Mouse (Mus musculus) CD8-positive naive resting alpha-beta T cell, adult 2 months (primary cell): ENCODE measurements around the gene BC051665.

Experiments
- DNase-seq, 2 experiments: peaks; one replicate each; pipeline ENCODE4 v3.0.0; 2022; ENCODE audit warnings: low read depth in 2 of 2, low spot score in 2 of 2

Gene BC051665

DNA sequence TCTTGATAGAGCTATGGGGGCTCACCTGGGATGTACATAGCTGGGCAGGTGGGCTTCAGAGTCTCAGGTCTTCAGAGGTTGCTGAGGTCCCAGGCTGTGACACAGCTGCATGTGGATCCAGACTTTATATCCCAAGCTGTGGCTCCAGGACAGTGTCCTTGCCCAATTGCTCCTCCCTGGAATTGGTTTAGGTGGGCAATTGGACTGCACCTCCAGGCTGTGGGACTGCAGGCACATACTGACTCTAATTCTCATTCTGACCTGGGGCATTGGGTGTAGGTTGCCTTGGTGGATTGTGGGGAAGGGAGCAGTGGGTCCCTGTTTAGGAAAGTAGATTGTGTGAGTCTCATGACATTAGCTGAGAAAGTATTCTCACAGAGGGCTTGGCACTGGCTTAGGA is at the start of gene BC051665:
Gene BC051665, minus strand, starts transcription at position 101 of the 400 bp plus-strand sequence.
- DNase-seq: no peak

DNA sequence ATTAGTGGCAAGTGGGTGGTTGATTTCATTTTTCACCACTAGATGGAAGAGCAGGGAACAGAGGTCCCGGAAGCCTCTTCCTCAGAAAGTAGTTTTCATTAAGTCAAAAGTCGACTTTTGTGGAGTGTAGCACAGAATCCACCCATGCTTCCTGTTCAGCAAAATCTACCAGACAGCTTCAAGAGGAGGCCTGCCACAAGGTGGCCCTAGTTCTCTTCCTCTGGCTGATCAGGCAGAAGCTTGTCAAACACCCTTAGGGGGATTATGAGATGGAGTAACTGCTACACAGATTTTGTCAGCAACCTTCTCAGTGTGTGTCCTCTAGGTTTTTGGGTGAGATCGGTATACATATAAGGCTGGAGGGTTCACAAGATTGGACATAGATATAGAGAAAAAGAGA is 39.9 kb upstream of the BC051665 start:
- peak; percentile 57 to 71 for DNase-seq

DNA sequence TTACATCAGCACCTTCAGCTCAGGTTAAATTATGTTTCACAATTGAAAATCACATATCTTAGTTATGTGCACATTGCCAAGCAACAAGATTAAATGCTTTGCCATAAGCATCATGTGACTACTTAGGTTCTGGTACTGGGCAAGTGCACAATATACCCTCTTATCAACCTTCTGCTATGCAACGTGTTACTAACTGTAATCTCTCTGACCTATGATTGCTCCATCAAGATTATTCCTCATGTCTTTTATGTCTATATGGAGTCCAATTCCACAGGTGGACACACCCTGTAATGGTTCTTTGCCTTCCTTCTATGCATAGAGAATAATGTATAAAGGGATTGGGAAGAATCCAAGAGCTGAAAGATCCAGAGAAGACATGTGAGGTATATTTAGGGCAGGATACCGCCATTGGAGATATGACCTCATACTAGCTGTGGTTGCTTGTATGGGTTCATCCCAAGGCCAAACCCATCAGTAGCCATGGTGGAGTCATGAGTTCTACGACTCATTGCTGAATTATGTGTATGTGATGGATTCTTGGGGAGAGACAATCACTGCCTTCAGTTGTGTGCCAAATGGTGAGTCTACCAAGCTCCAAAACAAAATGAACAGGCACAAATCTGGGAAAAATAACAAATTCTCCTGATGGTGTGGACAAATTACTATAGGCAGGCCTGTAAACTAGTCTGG is 34.5 kb upstream of the BC051665 start:
- no peak for DNase-seq

DNA sequence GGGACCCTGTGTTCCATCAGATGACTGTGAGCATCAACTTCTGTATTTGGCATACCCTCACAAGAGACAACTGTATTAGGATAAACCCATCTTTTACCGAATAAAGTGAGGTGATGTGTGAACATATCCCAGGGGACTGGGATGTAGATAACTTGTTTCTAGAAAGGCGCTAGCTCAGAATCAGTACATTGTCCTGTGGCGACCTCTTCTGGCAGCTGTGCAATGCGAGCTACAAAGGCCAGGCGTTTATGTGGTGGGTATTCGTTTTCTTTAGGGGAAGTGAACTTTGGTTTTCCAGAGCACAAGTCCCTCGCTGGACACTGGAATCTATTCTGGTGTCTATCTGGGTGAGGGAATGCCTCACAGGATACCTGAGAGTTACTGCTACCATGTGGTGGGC is 33.3 kb upstream of the BC051665 start:
- no peak for DNase-seq

DNA sequence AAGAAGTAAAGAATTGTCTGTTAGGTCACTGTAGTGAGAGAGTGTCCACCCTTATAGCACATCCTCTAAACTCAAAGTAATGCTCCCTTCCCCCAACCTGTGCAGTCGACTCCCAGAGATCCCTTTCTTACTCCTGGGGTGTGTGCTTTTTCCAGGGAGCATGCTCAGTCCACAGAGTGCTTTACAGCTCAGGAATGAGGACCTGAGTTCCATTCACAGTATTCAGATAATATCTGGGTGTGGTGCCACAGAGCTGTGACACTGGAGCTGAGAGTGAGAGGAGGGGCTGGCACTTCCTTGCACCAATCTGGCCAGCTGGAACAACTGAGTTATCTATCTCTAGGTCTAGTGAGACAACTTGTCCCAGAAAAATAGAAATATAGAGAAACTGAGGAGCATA is 27.6 kb upstream of the BC051665 start:
- no peak for DNase-seq

DNA sequence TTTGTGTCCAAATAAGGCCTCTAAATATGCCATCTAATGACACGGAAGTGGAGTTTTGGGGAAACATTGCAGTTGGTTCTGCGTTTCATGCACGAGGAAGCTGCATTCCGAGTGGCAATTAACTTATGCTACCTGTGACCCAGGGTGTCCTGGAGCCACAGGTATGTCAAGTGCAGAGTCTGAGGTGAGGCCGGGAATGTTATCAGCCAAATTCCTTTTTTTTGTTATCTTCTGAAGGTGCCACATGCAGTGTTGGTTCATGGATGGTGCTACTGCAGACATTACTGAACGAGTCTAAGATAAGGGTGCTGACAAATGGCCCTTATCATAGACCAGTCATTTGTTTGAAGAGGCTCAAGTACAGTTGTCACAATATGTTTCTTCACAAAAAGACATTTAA is 26.6 kb upstream of the BC051665 start:
- no peak for DNase-seq

DNA sequence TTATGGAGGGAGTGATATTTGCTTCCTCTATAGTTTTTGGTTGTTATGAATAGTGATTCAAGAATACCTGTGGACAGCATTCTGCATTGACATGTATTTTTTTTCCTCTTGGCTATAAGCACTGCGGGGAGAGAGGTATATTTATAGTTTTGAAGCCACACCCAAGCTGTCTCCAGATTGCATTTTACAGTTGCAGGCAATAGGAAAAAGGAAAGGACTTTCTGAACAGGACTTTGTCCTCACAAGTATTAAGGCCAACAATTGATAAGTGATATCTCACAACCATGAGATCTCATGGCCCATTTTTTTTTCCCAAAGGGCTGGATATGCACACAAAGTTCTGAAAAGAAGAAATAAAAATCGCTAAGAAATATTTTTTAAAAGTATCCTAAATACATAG is 23.5 kb upstream of the BC051665 start:
- DNase-seq: no peak

DNA sequence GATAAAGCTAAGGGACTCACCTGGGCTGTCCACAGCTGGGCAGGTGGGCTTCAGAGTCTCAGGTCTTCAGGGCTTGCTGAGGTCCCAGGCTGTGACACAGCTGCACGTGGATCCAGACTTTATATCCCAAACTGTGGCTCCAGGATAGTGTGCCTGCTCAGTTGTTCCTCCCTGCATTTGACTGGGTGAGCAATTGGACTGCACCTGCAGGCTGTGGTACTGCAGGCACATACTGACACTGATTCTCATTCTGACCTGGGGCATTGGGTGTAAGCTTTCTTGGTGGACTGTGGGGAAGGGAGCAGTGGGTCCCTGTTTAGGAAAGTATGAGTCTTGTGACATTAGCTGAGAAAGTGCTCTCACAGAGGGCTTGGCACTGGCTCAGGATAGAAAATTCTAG is 16.6 kb upstream of the BC051665 start, which contains the start of gene Ctsll3:
Gene Ctsll3, minus strand, starts transcription at position 101 of the 400 bp plus-strand sequence.
- DNase-seq: no peak

DNA sequence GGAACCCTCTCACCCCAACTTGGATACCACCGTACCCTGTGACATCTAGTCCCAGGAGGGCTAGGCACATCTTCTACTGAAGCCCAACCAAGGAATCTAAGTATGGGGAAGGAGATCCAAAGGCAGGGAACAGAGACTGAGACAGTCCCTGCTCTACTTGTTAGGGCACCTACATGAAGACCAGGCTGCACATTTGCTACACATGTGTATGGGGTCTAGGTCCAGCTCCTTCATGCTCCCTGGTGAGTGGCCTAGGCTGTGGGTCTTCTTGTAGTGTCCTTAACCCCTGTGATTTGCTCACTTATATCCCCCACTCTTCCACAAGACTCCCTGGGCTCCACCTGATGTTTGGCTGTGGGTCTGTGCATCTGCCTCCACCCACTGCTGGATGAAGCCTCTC is 3.3 kb upstream of the BC051665 start:
- no peak for DNase-seq

DNA sequence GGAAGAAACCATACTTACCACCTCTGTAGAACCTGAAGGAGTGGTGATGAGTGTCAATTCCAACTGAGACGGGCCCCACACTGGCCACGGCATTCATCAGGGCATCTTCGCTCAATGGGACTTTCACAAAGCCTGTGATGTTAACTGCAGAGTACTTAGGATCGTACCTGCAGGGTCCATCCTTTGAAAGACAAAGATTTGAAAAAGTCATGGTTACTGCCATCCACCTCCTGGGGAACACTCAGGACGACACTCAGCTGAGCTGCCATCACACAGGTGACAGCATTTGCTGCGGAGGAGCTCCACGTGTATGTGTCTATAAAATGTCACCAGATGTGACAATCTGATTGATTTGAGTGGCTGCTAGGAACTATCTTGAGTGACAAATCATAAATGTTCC is 2.9 kb downstream of the BC051665 start:
- no peak for DNase-seq

DNA sequence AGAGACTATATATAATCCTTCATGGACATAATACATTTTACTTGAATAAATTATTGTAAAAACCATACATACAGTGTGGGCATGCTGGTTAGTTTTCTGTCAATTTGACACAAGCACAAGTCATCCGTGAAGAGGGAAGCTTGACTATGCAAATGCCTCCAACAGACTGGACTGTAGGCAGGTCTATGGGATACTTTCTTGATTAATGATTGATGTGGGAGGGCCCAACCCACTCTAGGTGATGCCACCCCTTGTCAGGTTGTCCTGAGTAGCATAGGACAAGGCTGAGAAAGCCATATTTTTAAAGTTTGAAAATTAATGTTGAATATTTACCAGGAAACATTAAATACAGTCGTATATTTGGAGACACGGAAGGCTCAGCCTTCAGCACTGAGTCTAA is 5.6 kb downstream of the BC051665 start:
- DNase-seq: no peak

DNA sequence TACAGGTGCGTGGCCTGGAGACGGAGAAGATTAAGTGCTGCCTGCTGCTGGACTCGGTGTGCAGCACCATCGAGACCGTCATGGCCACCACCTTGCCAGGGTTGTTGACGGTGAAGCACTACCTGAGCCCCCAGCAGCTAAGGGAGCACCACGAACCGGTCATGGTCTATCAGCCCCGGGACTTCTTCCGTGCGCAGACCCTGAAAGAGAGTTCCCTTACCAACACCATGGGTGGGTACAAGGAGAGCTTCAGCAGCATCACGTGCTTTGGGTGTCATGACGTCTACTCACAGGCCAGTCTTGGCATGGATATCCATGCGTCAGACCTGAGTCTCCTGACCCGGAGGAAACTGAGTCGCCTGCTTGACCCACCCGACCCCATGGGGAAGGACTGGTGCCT is 25.0 kb downstream of the BC051665 start:
- DNase-seq: no peak

DNA sequence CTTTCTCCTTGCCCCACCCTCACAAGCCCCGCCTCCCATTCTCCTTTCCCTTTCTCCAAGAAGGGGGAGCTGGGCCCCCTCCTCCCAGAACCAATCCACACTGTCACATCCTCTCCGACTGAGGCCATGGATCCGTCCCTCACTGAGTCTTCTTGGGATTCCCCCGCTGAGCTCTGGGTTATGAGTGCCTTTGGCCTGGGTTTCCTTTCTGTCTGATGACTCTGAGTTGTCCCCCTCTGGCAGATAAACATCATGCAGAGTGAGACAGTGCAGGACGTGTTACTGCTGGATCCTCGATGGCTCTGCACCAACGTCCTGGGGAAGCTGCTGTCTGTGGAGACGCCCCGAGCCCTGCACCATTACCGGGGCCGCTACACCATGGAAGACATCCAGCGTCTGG is 25.8 kb downstream of the BC051665 start:
- DNase-seq: no peak

DNA sequence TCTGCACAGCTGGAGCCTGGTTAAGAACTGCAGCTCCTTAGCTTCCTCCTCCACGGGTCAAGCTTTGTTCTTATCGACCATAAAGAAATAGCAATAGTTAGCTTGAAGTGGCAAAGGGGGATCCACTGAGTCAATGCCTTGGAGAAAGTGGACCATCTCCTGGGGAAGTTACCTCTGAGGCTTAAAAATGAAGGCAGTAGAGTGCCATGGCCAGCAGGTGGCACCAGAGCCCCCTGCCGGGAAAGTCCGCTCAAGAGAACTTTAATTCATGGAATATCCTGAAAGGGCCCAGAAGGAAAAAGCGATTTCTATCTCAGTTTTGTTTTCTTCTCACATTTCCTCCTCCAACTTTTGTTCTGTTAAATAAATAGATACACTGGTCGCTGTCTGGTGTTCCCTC is 27.0 kb downstream of the BC051665 start:
- no peak for DNase-seq

DNA sequence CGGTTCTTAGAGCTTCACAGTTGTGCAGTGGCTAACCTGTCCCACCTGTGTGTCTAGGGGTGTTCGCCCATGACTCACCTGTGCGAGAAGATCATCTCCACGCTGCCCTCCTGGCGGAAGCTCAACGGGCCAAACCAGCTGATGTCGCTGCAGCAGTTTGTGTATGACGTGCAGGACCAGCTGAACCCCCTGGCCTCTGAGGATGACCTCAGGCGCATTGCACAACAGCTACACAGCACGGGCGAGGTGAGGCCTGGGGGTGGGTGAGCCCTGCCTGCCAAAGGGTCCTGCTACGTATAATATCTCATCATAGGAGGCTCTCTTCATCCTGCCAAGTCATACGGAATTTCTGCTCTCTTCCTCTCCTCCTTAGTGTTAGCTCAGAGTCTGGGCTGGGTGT is 28.9 kb downstream of the BC051665 start:
- DNase-seq: no peak

DNA sequence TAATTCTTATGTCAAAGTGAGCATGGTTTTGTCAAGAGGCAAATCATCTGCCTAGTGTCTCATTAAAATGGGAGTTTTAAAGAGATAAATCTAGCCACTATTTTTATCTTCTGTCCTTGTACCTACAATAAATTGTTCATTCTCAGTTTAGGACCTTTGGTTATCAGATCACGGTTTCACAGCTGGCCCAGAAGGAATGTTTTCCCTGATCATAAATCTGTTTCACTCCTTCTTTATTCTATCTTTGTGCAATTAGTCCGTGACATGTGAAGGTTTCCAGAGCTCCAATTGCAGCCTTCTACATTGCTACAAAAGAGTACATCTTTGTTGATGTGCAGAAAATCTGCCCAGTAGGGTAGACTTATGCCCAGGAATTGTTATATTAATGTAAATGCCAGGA is 30.9 kb downstream of the BC051665 start:
- no peak for DNase-seq

DNA sequence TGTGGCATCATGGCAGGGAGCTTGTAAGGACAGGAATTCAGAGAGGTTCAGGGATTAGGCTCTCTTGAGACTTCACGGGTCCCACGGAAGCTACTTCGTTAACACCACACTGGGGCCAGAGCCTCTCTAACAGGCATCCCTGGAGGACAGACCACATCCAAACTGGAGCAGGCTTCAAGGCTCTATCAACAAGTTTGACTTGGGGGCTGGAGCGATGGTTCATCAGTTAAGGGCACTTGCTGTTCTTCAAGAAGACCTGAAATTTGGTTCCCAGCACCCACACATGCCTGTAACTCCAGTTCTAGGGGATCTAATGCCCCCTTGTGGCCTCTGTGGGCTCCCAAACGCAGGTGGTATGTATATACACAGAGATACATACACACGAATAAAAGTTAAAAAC is 32.9 kb downstream of the BC051665 start:
- DNase-seq: no peak

DNA sequence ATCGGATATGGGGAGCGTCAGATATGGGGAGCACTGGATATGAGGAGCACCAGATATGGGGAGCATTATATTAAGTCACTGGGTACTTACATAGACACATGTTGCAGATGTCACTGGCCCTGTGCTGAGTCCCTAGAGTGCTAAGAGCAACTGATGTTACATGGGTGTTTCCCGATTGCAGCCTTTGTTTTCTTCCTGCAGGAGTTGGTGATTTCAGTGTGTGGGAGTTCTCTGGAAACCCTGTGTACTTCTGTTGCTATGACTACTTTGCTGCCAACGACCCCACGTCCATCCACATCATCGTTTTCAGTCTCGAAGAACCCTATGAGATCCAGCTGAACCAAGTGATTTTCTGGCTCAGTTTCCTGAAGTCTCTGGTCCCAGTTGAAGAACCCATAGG is 35.2 kb downstream of the BC051665 start:
- no peak for DNase-seq

DNA sequence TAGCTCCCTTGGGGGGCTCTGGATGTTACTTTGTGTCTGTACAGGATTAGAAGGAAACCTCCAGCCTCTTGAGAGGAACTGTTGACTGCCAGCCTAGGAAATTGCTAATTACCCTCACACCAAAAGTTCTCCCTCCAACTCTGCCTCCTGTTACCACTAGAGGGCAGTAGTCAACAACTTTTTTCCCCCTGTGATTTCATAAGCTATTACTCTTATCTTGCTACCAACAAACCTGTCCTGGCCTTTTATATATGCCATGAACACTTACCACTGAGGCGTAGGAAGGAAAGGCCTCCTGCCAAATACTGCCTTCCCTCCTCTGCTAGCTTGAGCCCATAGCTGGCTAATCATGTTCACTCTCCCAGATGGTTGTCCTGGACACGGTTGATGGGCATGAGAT is 37.6 kb downstream of the BC051665 start:
- DNase-seq: peak in 1 of 2 experiments; percentile 17

DNA sequence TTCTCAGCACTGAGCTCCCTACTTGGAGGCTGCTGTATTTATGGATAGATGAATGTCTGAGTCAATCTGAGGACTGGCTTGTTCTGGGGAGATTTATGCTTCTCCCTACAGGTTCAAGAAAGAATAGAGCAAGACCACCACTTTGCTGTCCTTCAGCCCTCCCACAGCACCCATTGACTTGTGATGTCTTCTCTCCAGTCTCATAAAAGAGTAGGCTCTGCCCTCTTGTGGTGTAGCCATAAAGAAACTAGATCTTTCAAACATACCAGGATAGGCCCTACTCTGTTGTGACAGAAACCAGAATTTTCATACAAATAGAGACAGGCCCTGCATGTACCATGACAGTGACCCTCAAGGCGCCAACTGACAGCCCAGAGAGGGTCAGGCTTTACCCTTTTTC is 39.0 kb downstream of the BC051665 start:
- DNase-seq: no peak

DNA sequence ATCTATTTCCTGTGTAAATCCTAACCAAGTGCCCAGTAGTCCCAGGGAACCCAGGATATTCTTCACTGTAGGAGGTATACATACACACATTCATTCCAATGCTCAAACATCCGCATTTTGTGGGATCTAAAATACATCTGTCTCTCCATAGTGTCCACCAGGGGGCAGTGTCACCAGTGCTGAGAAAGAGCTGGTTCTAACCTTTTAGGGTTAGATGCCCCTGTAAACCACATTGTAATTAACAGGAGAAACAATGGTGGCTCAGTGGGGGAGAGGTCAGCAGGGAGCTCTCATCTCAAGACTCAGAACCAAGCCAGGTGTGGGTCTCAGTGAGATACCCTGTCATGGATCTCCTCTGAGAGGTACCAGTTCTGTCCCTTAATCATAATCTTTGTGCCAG is 39.9 kb downstream of the BC051665 start:
- no peak for DNase-seq

DNA sequence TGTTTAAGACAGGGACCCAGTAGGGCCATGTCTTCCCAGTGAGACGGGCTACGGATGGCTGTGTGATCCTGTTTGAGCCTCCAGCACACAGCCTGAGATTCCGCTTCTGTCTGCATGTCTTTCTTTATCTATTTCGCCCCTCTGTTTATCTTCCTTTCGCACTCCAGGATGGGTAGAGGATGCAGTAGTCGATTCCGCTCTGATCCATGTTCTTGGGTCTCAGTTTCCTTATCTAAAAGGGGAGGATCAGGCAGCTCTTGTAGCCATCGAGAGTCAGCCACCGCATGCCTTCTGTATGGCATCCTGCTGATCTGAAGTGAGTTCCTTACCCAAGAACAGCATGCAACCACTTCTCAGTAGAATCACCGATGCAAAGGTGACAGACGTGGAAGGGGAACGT is 40.8 kb downstream of the BC051665 start:
- no peak for DNase-seq

DNA sequence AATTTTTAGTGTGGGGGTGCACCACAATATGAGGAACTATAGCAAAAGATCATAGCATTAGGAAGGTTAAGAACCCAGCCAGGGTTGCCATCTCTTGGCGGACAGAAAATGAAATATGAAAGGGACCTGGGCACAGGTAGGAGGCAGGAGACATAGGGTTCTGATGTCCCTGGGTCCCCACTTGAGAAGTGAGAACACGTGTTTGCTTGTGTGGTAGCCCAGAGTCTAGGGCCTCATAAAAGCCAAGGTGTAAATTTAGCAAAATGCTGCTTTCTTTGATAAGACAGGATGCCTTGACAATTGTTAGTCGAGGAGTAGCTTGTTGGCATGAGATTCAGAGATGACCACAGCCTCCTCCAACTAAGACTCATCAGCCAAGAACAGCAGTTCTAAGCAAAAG is 41.4 kb downstream of the BC051665 start:
- DNase-seq: no peak

DNA sequence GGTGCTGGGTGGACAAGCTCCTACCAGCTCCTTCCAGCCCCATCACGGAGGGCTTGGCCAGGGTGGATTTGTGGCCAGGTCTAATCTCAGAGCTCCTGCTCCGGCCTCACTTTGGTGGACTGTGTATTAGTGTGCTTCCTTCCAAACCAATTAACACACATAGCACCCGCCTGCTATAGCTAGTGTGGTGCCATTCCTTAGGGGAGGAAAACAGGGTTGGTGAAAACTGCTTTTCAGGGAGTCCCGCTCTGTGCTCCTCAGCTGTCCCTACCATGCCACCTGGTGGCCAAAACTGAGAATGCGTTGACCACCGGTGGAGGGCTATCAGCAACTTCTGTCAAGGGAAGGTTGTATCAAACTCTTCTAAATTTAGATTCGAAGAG is 42.1 kb downstream of the BC051665 start:
- peak; percentile 65 to 75 for DNase-seq
